Mouse (Mus musculus) spleen, postnatal 10 days (tissue): Measurements from ENCODE around the gene Fcrls.

Experiments used
- DNase-seq, 2 experiments: peaks; one replicate each; pipeline ENCODE4 v3.0.0; 2021 to 2022; ENCODE audit warnings: low spot score in 2 of 2

Fcrls gene

GRCm38 (mm10) chr3:87263436-87263835 lies at the start of gene Fcrls:
Fcrls (minus strand) TSS chr3:87263738.
- DNase-seq: no peak

DNA sequence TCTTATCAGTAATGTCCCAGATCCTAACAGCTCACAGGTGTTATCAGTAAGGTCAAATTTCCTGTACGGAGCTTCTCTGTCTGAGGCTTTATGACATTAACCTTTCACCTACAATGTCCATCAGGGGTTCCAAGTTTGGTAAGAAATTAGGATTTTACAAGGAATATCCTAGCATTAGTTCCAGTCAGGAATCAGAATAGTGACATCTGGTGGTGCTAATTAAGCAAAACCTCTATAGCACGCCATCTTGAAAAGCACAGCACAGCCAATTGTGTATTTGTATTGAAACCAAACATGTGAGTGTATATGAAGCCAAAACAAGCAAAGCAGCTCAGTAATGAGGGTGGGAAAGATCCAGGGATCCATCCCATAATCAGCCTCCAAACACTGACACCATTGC lies 46.4 kb upstream of the Fcrls start:
- no peak for DNase-seq

- DNase-seq: no peak
These were observed 36.4 kb upstream of the Fcrls start for GRCm38 (mm10) chr3:87299901-87300300.

- peak in 1 of 2 experiments; percentile 17 for DNase-seq
These were observed 10.8 kb upstream of the Fcrls start for GRCm38 (mm10) chr3:87274372-87274771.

- DNase-seq: no peak
These were observed 3.0 kb upstream of the Fcrls start for GRCm38 (mm10) chr3:87266581-87266980.

DNA sequence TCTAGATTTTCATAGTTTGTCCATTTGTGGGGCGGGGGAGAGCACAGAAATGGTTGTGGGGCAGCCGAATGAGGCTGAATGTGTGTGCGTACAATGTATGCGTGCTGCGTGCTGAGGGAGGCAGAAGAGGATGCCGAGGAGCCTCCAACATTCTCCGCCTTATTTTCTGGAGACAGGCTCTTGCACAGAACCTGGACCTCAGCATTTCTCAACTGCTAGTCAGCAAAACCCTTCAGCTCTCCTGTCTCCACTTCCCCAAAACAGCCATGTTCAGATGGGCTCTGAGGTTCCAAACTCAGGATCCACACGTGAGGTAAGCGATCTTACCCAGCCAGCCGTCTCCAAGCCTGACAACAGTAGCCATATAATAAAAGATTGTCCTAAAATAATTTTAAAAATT lies 8.3 kb downstream of the Fcrls start:
- no peak for DNase-seq

GRCm38 (mm10) chr3:87249571-87249970 lies 14.0 kb downstream of the Fcrls start:
- no peak for DNase-seq

GRCm38 (mm10) chr3:87247292-87247691 lies 16.2 kb downstream of the Fcrls start:
- DNase-seq: no peak

GRCm38 (mm10) chr3:87243654-87244053 lies 19.9 kb downstream of the Fcrls start:
- peak in 1 of 2 experiments; percentile 30 for DNase-seq

- no peak for DNase-seq
These were observed 22.6 kb downstream of the Fcrls start for GRCm38 (mm10) chr3:87240909-87241308.

GRCm38 (mm10) chr3:87223636-87224035 lies 39.9 kb downstream of the Fcrls start:
- no peak for DNase-seq

- DNase-seq: no peak
These were observed 41.2 kb downstream of the Fcrls start for GRCm38 (mm10) chr3:87222346-87222745.

DNA sequence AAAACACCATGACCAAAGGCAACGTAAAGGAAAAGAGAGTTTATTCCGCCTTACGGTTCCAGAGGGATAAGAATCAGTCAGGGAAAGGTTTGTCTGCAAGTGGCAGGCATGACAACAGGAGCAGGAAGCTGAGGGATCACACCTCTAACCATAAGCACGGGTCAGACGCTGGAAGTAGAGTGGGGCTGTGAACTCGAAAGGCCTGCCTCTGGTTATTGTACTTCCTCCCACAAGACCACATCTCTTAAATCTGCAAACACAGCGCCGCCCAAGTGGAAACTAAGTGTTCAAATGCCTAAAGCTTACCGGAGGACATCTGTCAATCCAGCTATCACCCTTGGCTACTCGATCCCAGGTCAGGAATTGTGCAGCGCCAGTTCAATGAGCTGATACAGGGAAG lies 48.4 kb downstream of the Fcrls start:
- DNase-seq: no peak

GRCm38 (mm10) chr3:87214221-87214864 lies 49.2 kb downstream of the Fcrls start:
- DNase-seq: no peak

- DNase-seq: no peak
These were observed 57.0 kb downstream of the Fcrls start for GRCm38 (mm10) chr3:87206336-87207075.
